Mouse (Mus musculus) mesoderm, embryonic 11.5 days (tissue): ENCODE measurements around the gene Klc1.
"Not testable (repeated sequence)": the region's sequence is repeated elsewhere in the genome, so short reads cannot be mapped to it uniquely, and the experiment has no call there.

Experiments used
- DNase-seq: peaks from one replicate; pipeline ENCODE4 v3.0.0-alpha.2; 2012; ENCODE audit warnings: low read depth, low spot score

The Klc1 gene

DNA sequence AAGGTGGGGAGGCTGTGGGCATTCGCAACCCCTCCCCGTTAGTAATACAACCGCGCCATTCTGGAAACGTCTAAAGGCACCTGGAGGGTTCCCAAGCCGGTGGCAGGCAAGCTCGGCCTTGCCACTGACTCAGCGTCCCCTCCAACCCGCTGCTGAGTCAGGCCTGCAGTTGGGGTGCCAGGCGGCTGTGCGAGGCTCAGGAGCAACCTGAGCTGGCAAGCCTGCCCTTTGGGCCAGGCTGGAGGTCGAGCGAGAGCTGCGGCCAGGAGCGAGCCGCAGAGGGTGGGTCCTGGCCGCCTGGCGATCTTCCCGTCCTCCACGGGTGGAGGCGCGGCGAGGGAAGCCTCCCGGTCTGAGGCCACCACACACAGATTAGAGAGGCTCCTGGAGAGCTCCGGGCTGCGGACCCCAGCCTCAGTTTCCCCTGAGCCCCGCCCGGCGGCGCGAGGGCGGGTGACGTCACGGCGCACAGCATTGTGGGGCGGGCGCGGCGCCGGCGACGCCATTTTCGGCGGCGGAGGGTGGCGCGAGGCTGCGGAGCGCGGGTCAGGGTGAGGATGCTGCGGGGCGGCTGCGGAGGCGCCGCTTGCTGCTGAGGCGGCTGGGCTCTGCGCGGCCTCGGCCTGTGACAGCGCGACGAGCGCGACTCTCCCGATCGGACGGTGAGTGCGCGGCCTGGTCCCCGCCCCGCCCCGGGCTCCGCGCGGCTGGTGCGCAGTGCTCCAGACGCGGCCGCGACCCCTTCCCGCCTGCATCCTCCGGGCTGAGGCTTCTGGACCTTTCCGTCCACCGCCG, at the start of gene Klc1:
Gene Klc1, plus strand, starts transcription at position 469 of the 795 bp plus-strand sequence.
- peak; percentile 73 for DNase-seq

GRCm38 (mm10) chr12:111710091-111710490, 48.6 kb upstream of the Klc1 start:
- DNase-seq: no peak

GRCm38 (mm10) chr12:111712476-111712875, 46.2 kb upstream of the Klc1 start:
- no peak for DNase-seq

GRCm38 (mm10) chr12:111713004-111713651, 45.5 kb upstream of the Klc1 start, which contains the start of the genes Bag5 and Apopt1:
Bag5 (minus strand) TSS chr12:111713257.
Apopt1 (plus strand) TSS chr12:111713261.
- peak; percentile 92 for DNase-seq

DNA sequence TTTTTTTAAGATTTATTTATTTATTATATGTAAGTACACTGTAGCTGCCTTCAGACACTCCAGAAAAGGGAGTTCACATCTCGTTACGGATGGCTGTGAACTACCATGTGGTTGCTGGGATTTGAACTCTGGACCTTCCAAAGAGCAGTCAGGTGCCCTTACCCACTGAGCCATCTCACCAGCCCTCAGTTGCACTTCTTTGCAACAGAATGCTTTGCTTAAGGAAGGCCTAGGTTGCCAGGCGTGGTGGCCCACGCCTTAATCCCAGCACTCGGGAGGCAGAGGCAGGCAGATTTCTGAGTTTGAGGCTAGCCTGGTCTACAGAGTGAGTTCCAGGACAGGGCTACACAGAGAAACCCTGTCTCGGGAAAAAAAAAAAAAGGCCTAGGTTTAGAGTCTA, 44.8 kb upstream of the Klc1 start:
- DNase-seq: not testable (repeated sequence)

DNA sequence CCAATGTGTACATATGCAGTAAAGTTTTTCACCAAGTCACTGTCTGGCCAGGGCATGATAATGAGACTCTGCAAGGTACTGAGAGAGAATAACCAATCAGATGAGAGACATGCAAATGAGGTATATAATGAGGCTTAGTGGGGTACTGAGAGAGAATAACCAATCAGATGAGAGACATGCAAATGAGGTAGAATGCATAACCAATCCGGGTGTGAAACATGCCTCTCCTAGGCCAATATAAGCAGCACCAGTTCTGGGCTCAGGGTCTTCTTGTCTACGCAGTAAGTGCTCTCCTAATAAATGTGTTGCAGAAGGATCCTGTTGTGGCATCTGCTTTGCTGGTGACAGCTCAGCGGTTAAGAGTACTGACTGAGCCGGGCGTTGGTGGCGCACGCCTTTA, 42.1 kb upstream of the Klc1 start:
- DNase-seq: no peak

GRCm38 (mm10) chr12:111718656-111719055, 40.0 kb upstream of the Klc1 start:
- no peak for DNase-seq

DNA sequence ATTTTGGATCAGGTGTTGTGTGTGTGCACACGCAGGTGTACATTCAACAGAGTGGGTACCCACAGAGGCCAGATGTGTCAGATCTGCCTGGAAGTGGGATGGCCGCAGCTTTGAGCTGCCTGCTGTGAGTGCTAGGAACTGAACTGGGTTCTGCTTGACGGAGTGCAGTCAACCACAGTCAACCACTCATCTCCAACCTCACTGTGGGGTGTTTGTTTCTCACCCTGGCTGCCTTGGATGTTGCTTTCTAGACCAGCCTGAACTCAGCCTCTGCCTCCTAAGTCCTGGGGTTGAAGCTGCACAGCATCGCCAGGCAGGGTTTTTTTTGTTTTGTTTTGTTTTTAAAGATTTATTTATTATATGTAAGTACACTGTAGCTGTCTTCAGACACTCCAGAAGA, 38.4 kb upstream of the Klc1 start:
- no peak for DNase-seq

DNA sequence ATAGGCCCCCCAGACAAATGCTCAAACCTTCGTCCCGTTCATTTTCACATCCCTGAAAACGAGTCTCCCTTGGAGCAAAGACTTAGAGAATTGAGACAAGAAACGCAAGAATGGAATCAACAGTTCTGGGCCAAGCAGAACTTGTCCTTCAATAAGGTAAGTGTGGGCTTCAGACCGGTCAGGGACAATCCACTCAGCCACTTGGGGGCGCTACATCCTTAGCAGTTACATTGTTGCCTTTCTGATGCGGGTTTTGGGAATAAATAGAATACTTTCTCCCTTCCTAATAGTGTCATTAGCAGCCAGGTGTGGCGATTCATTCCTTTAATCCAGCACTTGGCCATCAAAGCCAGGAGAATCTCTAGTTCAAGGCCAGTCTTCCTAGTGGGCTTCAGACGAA, 36.0 kb upstream of the Klc1 start:
- no peak for DNase-seq

DNA sequence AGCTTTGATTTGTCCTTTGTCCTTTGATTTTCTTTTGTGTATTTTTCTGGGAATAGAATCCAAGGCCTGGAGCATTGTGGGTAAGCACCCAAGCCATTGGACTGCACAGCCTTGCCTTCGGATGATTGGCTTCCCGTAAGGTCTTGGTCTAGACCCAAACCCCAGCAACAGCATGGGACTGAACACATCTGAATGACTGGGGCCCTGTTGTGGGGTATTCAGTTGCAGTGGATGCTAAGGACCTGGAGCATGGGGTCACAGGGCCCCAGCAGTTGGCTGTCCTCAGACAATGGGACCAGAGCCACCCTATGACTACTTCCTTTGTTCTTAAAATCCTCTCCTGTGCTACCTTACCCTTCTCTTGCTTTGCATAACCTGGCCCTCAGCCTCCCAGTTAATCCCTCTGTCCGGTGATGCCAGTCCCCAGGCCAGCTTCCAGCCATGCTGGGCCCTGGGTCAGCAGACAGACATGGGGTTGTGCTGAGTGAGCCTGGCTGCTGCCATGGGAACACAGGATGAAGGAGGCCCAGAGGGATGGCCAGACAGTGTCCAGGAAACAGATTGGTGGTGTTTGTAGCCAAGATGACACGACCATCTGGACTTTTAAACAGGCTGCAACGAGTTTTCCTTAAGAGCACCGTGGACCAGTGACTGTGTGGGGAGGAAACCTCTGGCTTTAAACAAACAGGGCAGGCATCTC, 33.9 kb upstream of the Klc1 start:
- DNase-seq: no peak

- no peak for DNase-seq
Observed at GRCm38 (mm10) chr12:111725338-111726121, 33.1 kb upstream of the Klc1 start.

DNA sequence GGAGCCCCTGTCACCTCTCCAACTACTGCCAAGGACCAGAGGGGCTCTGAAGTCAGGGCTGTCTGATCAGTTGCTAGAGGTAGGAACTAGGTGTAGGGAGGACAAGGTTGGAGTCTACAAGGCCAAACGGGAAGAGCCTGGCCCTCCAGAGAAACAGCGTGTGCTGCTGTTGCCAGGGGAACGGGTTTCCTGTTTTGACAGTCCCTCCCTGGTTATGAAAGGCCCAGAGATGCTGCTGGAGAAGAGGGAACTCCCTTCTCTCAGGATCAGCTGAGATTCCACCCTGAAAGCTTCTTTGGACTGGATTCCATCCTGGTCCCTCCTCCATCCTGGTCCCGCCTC, 32.6 kb upstream of the Klc1 start:
- no peak for DNase-seq

- DNase-seq: no peak
Observed at GRCm38 (mm10) chr12:111727956-111728355, 30.7 kb upstream of the Klc1 start.

- peak; percentile 92 for DNase-seq
Observed at GRCm38 (mm10) chr12:111731822-111732807, 26.5 kb upstream of the Klc1 start.

GRCm38 (mm10) chr12:111732921-111733320, 25.7 kb upstream of the Klc1 start:
- no peak for DNase-seq

GRCm38 (mm10) chr12:111734912-111735311, 23.7 kb upstream of the Klc1 start:
- DNase-seq: no peak

DNA sequence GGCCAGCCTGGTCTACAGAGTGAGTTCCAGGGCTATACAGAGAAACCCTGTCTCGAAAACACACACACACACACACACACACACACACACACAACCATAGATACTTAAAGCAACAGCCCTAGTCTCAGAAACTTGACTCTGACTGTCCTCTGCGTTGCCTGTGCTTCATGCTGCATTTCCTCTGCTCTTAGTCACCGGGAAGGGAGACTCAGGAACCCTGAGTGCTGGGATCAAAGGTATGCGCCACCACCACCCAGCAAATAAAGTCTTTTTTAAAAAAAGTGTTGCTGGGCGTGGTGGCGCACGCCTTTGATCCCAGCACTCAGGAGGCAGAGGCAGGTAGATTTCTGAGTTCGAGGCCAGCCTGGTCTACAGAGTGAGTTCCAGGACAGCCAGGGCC, 22.0 kb upstream of the Klc1 start:
- not testable (repeated sequence) for DNase-seq

GRCm38 (mm10) chr12:111737370-111737769, 21.3 kb upstream of the Klc1 start:
- no peak for DNase-seq

- peak; percentile 67 for DNase-seq
Observed at GRCm38 (mm10) chr12:111738754-111739153, 19.9 kb upstream of the Klc1 start.

GRCm38 (mm10) chr12:111741338-111741737, 17.3 kb upstream of the Klc1 start:
- DNase-seq: no peak
